In genomic region chr9:120689025-120689424, GRCm38 (mm10) we compare ENCODE assay signal across 23 mouse cellular contexts.
"Had no signal": no experiment of that assay in that cellular context is flagged by ENCODE, and none has a peak within 500 bp of the region (broad histone marks: within the 10 kb centered on the region; RNA-seq: fewer than 3 reads in every experiment).

No protein-coding gene starts in this region.

- H3K9me3 ChIP-seq: kidney, embryonic 15.5 days; limb, embryonic 12.5 days; limb, embryonic 15.5 days; megakaryocyte, embryonic 14.5 days; neural tube, embryonic 12.5 days; neural tube, embryonic 15.5 days had no signal

- H3K27me3 ChIP-seq: kidney, embryonic 15.5 days; limb, embryonic 12.5 days; limb, embryonic 15.5 days; neural tube, embryonic 12.5 days; neural tube, embryonic 15.5 days had no signal

- H3K27ac ChIP-seq: liver, embryonic 14.5 days; neural tube, embryonic 12.5 days; neural tube, embryonic 15.5 days; stomach, postnatal 0 days had no signal

- H3K4me2 ChIP-seq: kidney, embryonic 15.5 days; limb, embryonic 12.5 days; limb, embryonic 15.5 days; liver, embryonic 11.5 days; lung, embryonic 14.5 days; neural tube, embryonic 12.5 days; neural tube, embryonic 15.5 days had no signal

- H3K36me3 ChIP-seq: kidney, embryonic 15.5 days; limb, embryonic 12.5 days; limb, embryonic 15.5 days; neural tube, embryonic 12.5 days; neural tube, embryonic 15.5 days had no signal

- H3K4me3 ChIP-seq: kidney, embryonic 15.5 days; limb, embryonic 12.5 days; limb, embryonic 15.5 days; megakaryocyte, embryonic 14.5 days; neural tube, embryonic 12.5 days; neural tube, embryonic 15.5 days had no signal

- H3K9ac ChIP-seq: kidney, embryonic 15.5 days; limb, embryonic 12.5 days; limb, embryonic 15.5 days; liver, embryonic 14.5 days; liver, postnatal 0 days; lung, embryonic 14.5 days; neural tube, embryonic 12.5 days; neural tube, embryonic 15.5 days had no signal

- DNase-seq: kidney, adult 11 months; kidney, adult 8-10 months; kidney, postnatal 10 days; kidney, postnatal 36 days; left cerebral cortex, postnatal 4 days; liver, postnatal 0 days; lung, embryonic 14.5 days; right cerebral cortex, adult 18-20 months; right cerebral cortex, postnatal 14 days; right cerebral cortex, postnatal 4 days; thymus, adult 2 months; thymus, postnatal 14 days; thymus, postnatal 4 days had no signal

- ATAC-seq: liver, postnatal 0 days; lung, postnatal 0 days had no signal
